Mouse (Mus musculus) urinary bladder, postnatal 36 days (tissue): ENCODE results near the gene Leprot.

Source experiments
- DNase-seq, 2 experiments: peaks; one replicate each; pipeline ENCODE4 v3.0.0; 2022; ENCODE audit warnings: low spot score in 2 of 2, mixed read lengths in 1 of 2

Leprot gene

GRCm38 (mm10) chr4:101664766-101665165 is 17.2 kb downstream of the Leprot start:
- no peak for DNase-seq

DNA sequence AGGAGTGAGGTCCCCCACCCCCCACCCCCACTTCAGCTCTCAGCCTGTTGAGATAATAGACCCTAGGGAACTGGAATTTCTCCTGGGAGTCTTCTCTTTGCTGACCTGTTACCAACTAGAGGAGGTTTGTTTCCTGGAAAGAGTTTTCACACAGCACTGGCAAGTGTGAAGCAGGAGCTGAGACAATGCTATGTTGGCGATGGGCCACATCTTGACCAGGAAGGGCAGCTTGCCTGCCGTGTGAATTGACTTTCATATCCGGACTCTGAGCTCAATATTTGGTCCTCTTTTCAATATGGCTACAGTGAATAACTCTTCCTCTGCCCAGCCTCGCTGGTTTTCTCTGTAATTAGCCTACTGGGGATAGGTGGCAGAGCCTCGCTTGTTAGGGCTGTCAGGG is 21.6 kb downstream of the Leprot start:
- no peak for DNase-seq

GRCm38 (mm10) chr4:101669811-101670210 is 22.3 kb downstream of the Leprot start:
- DNase-seq = no peak

DNA sequence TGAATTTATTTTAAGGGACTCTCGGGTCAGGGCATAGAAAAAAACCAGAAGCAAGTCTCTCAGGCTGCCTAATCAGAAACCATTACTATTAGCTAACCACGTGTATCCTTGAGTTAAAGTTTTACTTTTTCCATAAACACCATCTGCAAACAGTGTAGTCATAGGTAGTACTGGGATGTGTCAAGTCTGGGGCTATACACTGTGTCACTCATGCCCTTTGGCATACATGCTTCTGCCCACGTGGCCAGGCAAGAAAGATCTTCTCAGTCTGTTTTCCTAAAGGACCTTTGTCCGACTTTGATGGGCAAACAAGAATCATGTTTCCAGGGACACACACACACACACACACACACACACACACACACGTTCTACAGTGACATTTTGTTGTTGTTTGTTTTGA is 27.3 kb downstream of the Leprot start:
- no peak for DNase-seq

DNA sequence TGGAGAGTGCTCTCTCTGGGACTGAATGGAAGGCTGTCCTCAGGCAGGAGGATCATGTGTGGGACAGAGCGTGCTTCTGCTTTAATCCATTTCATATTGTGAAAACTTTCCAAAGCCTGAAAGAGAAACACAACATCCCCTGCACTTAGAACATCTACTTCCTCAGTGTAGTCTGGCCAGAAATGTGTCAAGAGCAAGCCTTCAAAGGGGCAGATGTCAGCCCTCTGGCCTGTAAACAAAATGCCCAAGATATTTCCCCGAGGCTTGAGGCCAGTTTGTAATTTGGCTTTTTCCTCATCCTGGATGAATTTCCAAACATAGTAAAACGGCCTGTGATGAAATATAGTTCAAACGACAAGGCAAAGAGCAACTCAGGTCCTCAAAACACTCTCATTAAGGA is 28.2 kb downstream of the Leprot start:
- DNase-seq = peak in 1 of 2 experiments; percentile 38

DNA sequence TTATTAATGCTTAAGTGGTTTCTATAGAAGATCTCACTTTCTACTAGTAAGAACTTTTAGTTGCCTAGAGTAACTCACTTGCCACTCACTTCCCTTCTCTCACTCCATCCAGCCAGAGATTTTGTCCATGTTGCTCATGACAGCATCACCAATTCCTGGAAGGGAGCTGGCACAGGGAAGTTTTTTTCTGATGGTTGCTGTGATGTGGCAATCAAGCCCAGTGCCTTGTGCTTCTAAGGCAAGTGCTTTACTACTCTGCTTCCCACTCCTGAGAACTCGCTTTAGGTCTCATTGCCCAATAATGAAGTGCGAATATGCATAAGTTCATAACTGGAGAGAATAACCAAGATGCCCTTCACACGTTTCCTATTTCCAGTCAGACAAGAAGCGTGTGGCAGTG is 35.1 kb downstream of the Leprot start:
- no peak for DNase-seq

DNA sequence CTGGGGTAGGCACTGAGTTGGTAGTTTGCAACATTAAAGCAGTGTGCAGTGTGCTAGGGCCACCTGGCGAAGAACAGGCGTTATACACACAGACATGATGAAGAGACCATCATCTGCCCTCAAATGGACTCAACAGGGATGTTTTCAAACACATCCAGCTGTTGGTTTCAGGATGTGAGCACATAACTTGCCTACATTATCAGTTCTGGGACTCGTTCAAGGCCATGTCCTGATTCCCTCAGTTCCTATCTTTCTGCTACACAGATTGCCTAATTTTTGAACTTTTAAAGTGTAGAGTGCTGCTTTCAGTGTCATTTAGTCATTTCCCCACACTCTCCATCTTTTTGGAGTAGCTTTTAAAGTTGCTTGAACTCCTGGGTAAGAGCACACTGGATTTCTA is 35.6 kb downstream of the Leprot start:
- no peak for DNase-seq

DNA sequence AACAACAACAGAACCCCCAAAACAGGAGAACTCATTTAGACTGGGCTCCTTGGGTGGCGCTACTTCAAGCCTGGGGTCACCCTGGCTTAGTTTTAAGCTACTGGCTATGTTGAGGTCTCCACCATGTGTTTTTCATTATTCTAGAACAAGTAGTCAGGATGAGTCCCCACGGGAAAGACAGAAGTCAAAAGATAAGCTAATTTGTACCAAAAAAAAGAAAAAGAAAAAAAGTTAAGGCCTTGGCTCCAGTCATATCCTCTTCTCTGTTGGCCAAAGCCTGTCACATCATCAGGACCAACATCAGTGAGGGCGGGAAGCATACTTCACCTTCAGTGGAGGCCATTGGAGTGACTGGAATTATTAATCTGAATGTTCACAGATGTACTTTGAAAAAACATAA is 37.3 kb downstream of the Leprot start:
- no peak for DNase-seq

GRCm38 (mm10) chr4:101686227-101686810 is 38.8 kb downstream of the Leprot start:
- no peak for DNase-seq

GRCm38 (mm10) chr4:101689241-101689640 is 41.7 kb downstream of the Leprot start:
- no peak for DNase-seq

DNA sequence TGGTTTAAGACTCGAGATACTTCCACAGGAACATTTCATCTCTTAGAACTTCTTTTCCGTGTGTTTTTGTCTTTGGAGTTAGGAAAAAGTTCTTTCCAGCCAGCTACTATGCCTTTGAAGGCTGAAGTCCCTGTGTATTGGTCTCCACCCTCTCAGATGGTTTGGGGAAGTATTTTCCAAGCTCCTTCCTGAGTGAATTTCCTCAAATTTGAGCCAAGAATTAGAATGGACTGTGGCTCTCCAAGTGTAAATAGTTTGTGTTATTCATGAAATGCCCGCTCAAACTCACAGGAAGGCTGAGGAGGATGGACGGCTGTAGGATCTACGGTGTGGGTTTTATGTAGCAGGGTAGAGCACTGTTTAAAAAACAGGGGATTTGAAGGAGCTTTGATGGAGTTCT is 42.1 kb downstream of the Leprot start:
- no peak for DNase-seq

DNA sequence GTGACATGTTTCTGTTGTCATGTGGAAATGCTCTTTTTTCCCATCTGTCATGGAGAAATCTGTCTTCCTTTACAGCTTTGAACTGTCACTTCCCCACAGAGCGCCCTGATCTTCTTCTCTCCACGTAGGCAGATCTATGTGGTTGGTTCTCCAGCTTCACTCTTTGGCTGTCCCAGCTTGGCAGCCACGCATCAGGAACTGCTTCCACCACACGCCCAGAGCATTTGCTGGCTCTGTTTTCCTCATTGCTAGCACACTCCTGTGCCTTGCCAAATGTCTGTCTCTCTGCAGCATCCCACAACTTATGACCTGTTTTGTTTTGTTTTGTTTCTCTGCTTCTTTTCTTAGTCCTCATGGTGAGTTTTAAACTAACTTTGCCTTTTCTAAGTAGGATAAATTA is 45.4 kb downstream of the Leprot start:
- DNase-seq = peak in 1 of 2 experiments; percentile 14

GRCm38 (mm10) chr4:101694529-101694928 is 47.0 kb downstream of the Leprot start:
- DNase-seq = no peak

- no peak for DNase-seq
These were observed 49.7 kb downstream of the Leprot start for GRCm38 (mm10) chr4:101697236-101697635.

- no peak for DNase-seq
These were observed 51.9 kb downstream of the Leprot start for GRCm38 (mm10) chr4:101699423-101699822.

DNA sequence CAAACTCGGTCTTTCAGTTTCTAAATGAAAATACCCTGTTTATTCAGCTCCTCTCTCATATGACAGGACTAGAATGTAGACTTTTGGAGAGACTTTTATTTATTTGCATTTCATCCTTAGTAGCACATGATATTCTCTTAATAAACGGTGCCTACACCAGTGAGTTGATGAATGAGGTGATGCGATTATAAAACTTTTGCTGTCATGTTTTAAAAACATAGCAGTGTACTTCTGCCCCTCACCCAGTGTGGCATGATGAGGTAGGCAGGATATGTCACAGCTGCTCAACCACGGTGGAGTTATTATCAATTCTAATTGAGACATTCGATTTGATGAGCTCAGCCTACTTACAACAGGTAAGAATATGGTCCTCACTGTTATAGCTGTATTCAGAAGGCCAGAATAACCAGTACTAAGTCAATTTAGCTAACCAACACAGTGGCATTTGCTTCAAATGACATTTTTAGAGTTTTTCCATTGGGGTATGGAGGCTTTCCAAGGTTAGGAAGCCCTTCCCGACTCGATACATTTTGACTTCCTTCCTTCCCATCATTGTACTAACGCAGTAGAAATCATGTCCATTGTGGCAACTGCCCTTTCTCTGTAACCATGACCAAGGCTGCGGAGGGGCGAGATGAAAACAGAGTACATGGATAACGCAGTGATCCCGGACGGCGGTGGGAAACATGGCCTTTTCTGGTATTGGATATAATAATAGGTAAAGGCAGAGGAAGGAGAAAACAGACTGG is 53.5 kb downstream of the Leprot start:
- no peak for DNase-seq

DNA sequence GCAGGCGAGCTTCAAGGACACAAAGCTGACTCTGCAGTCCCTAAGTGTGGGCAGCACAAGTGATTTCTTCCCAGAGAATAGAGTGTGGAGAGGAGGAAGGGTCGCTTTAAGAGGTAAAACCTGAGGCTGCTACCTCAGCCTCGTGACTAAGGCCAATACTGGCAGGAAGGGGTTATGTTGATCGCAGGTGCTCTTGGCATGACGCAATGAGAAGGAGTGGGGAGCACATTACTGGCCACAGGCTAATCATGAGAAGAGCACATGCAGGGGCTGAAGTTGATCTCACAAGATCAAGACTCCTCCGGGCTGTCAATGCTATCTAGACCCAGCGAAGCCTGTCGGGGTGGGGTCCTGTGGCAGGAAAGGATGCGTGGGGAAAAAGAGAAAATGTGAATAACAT is 57.8 kb downstream of the Leprot start:
- DNase-seq = no peak

DNA sequence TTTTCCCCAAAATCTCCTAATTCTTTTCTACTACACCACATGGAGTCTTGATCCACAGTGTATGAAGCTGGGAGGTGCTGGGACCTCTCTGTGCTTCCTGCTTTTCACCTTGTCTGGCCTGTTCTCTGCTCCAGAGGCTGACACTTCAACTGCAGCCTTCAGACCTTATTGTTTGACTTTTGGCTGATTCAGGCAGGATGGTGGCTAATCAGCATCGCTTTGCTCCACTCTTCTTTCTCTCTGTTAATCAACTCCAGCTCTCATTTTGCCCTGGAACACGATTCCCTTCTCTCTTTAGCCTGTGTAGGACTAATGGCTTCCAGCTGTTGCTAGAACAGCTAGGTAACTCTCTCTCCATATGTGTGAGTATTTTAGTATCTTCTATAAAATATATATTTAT is 59.7 kb downstream of the Leprot start:
- DNase-seq = no peak

DNA sequence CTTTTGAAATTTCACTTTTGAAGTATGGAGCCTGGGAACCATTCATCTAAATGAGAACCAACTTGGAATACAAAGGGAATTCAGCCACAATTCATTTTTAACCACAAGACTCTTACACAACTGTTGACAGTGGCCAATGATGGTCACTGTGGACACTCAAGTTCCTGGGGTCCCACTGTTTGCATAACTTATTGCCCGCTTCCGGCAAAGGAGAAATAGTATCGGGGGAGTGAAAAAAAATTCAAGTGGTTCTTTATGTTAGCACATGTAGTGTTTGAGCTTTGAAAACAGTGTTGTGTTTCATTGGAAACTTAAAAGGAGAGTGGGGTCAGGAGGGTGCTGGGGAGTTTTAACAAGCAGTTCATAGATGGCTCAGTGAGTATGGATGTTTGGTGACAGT is 60.4 kb downstream of the Leprot start:
- DNase-seq = no peak
